Mouse (Mus musculus): ENCODE results near the gene Sell.

DNA sequence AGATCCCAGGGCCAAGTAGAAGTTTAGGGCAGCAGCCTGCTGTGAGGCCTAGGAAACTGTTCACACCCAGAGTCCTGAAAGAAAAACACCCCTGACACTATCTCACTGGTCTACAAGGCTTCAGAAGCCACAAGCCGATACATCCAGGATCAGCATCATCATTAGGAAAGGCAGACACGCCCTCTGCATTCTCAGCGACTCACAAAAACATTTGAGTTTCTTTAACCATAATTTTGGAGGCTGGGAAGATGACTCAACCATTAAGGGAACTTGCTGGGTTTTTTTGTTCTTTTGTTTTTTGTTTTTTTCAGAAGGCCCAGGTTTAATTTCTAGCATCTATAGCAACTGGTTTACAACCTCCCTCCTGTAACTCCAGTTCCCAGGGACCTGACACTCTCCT is 62.1 kb downstream of the Sell start:
- no peak for TF ChIP-seq POLR2A (IDR thresholded peaks at IDR 0.05; ENCODE audit: low read depth, low read length)
- no peak for TF ChIP-seq CTCF (IDR thresholded peaks at IDR 0.05; ENCODE audit: extremely low read depth, insufficient read length, insufficient replicate concordance, low read depth, low read length)

All from small intestine, adult 2 months (tissue).